Mouse (Mus musculus): ENCODE measurements around the gene Pafah1b2.

- no peak for TF ChIP-seq CTCF (IDR thresholded peaks at IDR 0.05; ENCODE audit: low read depth, low read length)
- TF ChIP-seq TAL1 (conservative IDR thresholded peaks at IDR 0.05; ENCODE audit: low read depth, low read length) = no peak
Observed at GRCm38 (mm10) chr9:46049525-46049924, 37.0 kb upstream of the Pafah1b2 start.

Measured in G1E (cell line).